Mouse (Mus musculus) kidney, adult 2 months (tissue): ENCODE measurements at regions not wholly inside any gene's neighbourhood (a gene's known extent, or its start where the extent isn't known, plus 50 kb on each side); places are given as distances from the start of the nearest gene placed in this dataset.
A peak's percentile ranks its signal among the peaks of the same experiment; 100 is the strongest.

Experiments used
- DNase-seq: peaks from one replicate; pipeline ENCODE4 v3.0.0; 2021
- H3K27ac ChIP-seq: fragments of 200-500 bp; 2 replicates; pipeline ENCODE4 v1.5.1; 2012; ENCODE audit warnings: low read depth, low read length, control low read depth, inconsistent platforms; ENCODE audit not compliant: insufficient read depth
- H3K27me3 ChIP-seq: fragments of 200-500 bp; replicated peaks from 2 replicates; pipeline ENCODE4 v1.6.1; 2012; ENCODE audit warnings: mild to moderate bottlenecking, moderate library complexity, low read length, inconsistent platforms; ENCODE audit not compliant: control insufficient read depth, insufficient read depth
- H3K36me3 ChIP-seq: fragments of 200-500 bp; 2 replicates; pipeline ENCODE4 v1.6.1; 2012; ENCODE audit warnings: mild to moderate bottlenecking, moderate library complexity, low read length, inconsistent platforms; ENCODE audit not compliant: control insufficient read depth, insufficient read depth
- H3K4me1 ChIP-seq: fragments of 200-500 bp; 2 replicates; pipeline ENCODE4 v1.6.1; 2011; ENCODE audit warnings: low read length; ENCODE audit not compliant: control insufficient read depth, insufficient read depth
- H3K4me3 ChIP-seq: fragments of 200-500 bp; 2 replicates; pipeline ENCODE4 v1.5.1; 2011; ENCODE audit warnings: mild to moderate bottlenecking, low read depth, low read length, control low read depth; ENCODE audit not compliant: insufficient read depth
- CTCF ChIP-seq: fragments of 200-500 bp; conservative IDR thresholded peaks from 2 replicates; pipeline ENCODE4 v1.5.1; 2011; ENCODE audit warnings: low read depth, mild to moderate bottlenecking, control low read depth, low read length, moderate library complexity, mixed read lengths; ENCODE audit not compliant: insufficient read depth, insufficient read length
- POLR2A ChIP-seq: fragments of 200-500 bp; IDR thresholded peaks from one replicate; pipeline ENCODE4 v1.6.1; 2011; ENCODE audit warnings: low read depth, low read length, control low read depth
- WGBS: fragments of 180-500 bp; shearing (Covaris S2); methylation state at CpG from one replicate; pipeline ENCODE4 v1.1.7; 2018; 5-methylcytosine and 5-hydroxymethylcytosine counted together

- no peaks in the 10 kb centered on the region for H3K27me3 ChIP-seq
- H3K27ac ChIP-seq: no peak overlapping the region
- no peaks in the 10 kb centered on the region for H3K36me3 ChIP-seq
- TF ChIP-seq CTCF: no peak
- TF ChIP-seq POLR2A: no peak
- no peak for DNase-seq
- WGBS: 81% methylated on average over 4 of the region's 4 CpGs
- no peak overlapping the region for H3K4me3 ChIP-seq
- no peaks in the 10 kb centered on the region; the same call in 1 of the 2 replicates for H3K4me1 ChIP-seq
These were observed 535.6 kb downstream of the Slc4a3 start for GRCm38 (mm10) chr1:76081700-76082099.

- 96% methylated on average over 3 of the region's 3 CpGs for WGBS
- Histone ChIP-seq H3K4me1 (no peaks in the 10 kb centered on the region; the same call in 1 of the 2 replicates), H3K4me3 (no peak overlapping the region), H3K27ac (no peak overlapping the region), H3K27me3 (no peaks in the 10 kb centered on the region), H3K36me3 (no peaks in the 10 kb centered on the region)
- DNase-seq: peak; percentile 5
- TF ChIP-seq POLR2A (no peak), CTCF (no peak)
These were observed 537.4 kb downstream of the Slc4a3 start for GRCm38 (mm10) chr1:76083273-76084036.

DNA sequence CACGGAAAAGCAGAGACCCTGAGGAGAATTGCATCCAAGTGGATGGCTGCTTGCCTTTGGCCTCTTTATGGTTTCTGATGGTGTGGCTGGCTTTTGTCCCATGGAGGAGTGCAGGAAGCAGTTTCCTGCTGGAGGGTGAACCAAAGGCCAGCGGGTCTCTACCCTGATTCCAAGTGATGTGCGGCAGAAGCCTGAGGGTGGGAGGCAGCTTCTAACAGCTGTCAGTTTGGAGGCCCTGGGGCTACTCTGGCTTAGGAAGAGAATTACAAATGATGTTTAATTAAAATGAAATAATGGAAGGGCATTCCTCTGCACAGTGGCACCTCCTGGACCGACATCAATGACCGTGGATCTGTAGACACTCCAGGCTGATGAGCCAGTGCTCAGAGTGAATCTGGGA lies 545.0 kb downstream of the Slc4a3 start:
- Histone ChIP-seq H3K4me1 (no peaks in the 10 kb centered on the region), H3K27me3 (no peaks in the 10 kb centered on the region), H3K27ac (no peak overlapping the region), H3K36me3 (no peaks in the 10 kb centered on the region), H3K4me3 (no peak overlapping the region)
- DNase-seq: no peak
- no peak for TF ChIP-seq POLR2A
- TF ChIP-seq CTCF: no peak
- 47% methylated on average over 5 of the region's 5 CpGs for WGBS

- no peaks in the 10 kb centered on the region for H3K27me3 ChIP-seq
- H3K27ac ChIP-seq: no peak overlapping the region
- no peak overlapping the region for H3K4me3 ChIP-seq
- no peaks in the 10 kb centered on the region for H3K4me1 ChIP-seq
- no peaks in the 10 kb centered on the region for H3K36me3 ChIP-seq
- DNase-seq: peak; percentile 1
- TF ChIP-seq POLR2A (no peak), CTCF (no peak)
- whole genome bisulfite sequencing: 76% methylated on average over 3 of the region's 3 CpGs
These were observed 567.2 kb downstream of the Slc4a3 start for GRCm38 (mm10) chr1:76113281-76113680.

- WGBS: 80% methylated on average over 4 of the region's 4 CpGs
- no peak overlapping the region for H3K4me3 ChIP-seq
- H3K4me1 ChIP-seq: no peaks in the 10 kb centered on the region
- no peak for DNase-seq
- no peak overlapping the region for H3K27ac ChIP-seq
- no peaks in the 10 kb centered on the region for H3K27me3 ChIP-seq
- TF ChIP-seq CTCF (no peak), POLR2A (no peak)
- no peaks in the 10 kb centered on the region for H3K36me3 ChIP-seq
These were observed 574.8 kb downstream of the Slc4a3 start for GRCm38 (mm10) chr1:76120840-76121239.

DNA sequence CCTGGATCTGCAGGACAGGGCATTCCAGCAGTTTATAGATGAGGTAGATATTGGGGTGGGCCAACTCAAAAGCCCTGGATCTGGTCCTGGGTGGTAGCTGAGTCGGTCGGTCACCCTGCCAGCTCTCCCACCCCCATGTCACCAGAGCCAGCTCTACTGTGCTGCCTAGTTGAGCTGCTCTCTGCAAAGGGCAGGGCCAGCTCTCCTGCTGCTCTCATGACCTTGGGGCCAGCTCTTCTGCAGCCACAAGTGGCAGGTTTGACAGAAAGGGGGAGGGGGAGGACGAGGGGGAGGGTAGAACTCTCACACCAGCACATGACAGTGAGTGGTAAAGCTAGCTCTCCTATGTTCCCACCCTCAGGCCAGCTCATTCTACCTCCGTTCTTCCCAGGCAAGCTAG lies 584.3 kb downstream of the Slc4a3 start:
- H3K27me3 ChIP-seq: no peaks in the 10 kb centered on the region
- 65% methylated on average over 4 of the region's 4 CpGs for WGBS
- no peak for TF ChIP-seq CTCF
- TF ChIP-seq POLR2A: no peak
- H3K4me3 ChIP-seq: no peak overlapping the region
- no peaks in the 10 kb centered on the region for H3K4me1 ChIP-seq
- no peak for DNase-seq
- H3K27ac ChIP-seq: no peak overlapping the region
- no peaks in the 10 kb centered on the region for H3K36me3 ChIP-seq

GRCm38 (mm10) chr1:76136810-76137209 lies 590.7 kb downstream of the Slc4a3 start:
- TF ChIP-seq CTCF (no peak), POLR2A (no peak)
- H3K36me3 ChIP-seq: no peaks in the 10 kb centered on the region
- WGBS: 92% methylated on average over 1 of the region's 1 CpGs
- no peaks in the 10 kb centered on the region for H3K4me1 ChIP-seq
- no peaks in the 10 kb centered on the region for H3K27me3 ChIP-seq
- no peak overlapping the region for H3K27ac ChIP-seq
- no peak for DNase-seq
- no peak overlapping the region for H3K4me3 ChIP-seq
